In genomic region chr11:112824146-112824545, GRCm38 (mm10) we compare ENCODE assay signal across 26 mouse cellular contexts. TPM values are rescaled to one million over a fixed set of nuclear protein-coding genes. Genes with fewer than 3 reads are reported as not detected.
DNase-seq lines count a peak whose midpoint lies in the region; ATAC-seq lines count a peak whose summit lies in the region.
"Had no signal": no experiment of that assay in that cellular context is flagged by ENCODE, and none has a peak within 500 bp of the region (broad histone marks: within the 10 kb centered on the region; RNA-seq: fewer than 3 reads in every experiment).

No protein-coding gene starts in this region.

- 53% methylated on average over 3 of the region's 3 CpGs for WGBS in forebrain, embryonic 15.5 days

- peak; percentile 17 to 22 for DNase-seq in adrenal gland, postnatal 36 days
- DNase-seq in adrenal gland, adult 18-20 months (ENCODE audit: low spot score in 2 of 2) = no peak
- peak; percentile 29 for DNase-seq in layer of hippocampus, adult 9-11 months
- DNase-seq in layer of hippocampus, postnatal 10 days (ENCODE audit: low spot score in 2 of 2) = no peak
- peak; percentile 79 for DNase-seq in 3T3-L1 (ENCODE audit: low read depth, low spot score)
- DNase-seq in brain, adult 2 months (ENCODE audit: low read depth, low spot score) = peak; percentile 33
- DNase-seq: adrenal gland, adult 8-10 months; B cell, adult 2 months; cerebellum, adult 11-12 months; cerebellum, postnatal 25 days; gastrocnemius, adult 2 months; gastrocnemius, postnatal 25 days; kidney, adult 8-10 months had no signal

- no peak overlapping the region for H3K4me2 ChIP-seq in forebrain, embryonic 15.5 days (replicated peaks)
- H3K4me2 ChIP-seq: embryonic facial prominence, embryonic 12.5 days; forebrain, embryonic 13.5 days; heart, embryonic 12.5 days had no signal

- no peak overlapping the region for H3K9ac ChIP-seq in forebrain, embryonic 15.5 days (replicated peaks)
- H3K9ac ChIP-seq: embryonic facial prominence, embryonic 12.5 days; forebrain, embryonic 13.5 days; heart, embryonic 12.5 days had no signal

- no peak overlapping the region for H3K4me3 ChIP-seq in forebrain, embryonic 15.5 days
- H3K4me3 ChIP-seq: embryonic facial prominence, embryonic 12.5 days; forebrain, embryonic 13.5 days; gastrocnemius, adult 2 months; heart, embryonic 12.5 days had no signal

- no peaks in the 10 kb centered on the region for H3K4me1 ChIP-seq in forebrain, embryonic 15.5 days
- H3K4me1 ChIP-seq: embryonic facial prominence, embryonic 12.5 days; heart, embryonic 12.5 days had no signal

- no peak for ATAC-seq in forebrain, embryonic 15.5 days (replicated peaks)
- ATAC-seq in erythroid progenitor cell, adult 5-6 weeks (replicated peaks; ENCODE audit: low FRiP score, poor library complexity, severe bottlenecking) = no peak
- ATAC-seq: activated CD4-positive, CD25-positive, alpha-beta regulatory T cell, adult 4 months; CD4-positive, CD25-positive, alpha-beta regulatory T cell, adult 4 months; forebrain, embryonic 13.5 days; hindbrain, embryonic 16.5 days; inflammation-experienced regulatory T-cells, adult 6 months; intestine, postnatal 0 days; Patski had no signal

- no peak overlapping the region for H3K27ac ChIP-seq in forebrain, embryonic 15.5 days (replicated peaks)
- H3K27ac ChIP-seq: embryonic facial prominence, embryonic 12.5 days; forebrain, embryonic 13.5 days; gastrocnemius, adult 2 months had no signal

- H3K36me3 ChIP-seq in forebrain, embryonic 15.5 days = no peaks in the 10 kb centered on the region
- H3K36me3 ChIP-seq: embryonic facial prominence, embryonic 12.5 days; G1E; heart, embryonic 12.5 days had no signal

- no peaks in the 10 kb centered on the region for H3K27me3 ChIP-seq in forebrain, embryonic 15.5 days
- H3K27me3 ChIP-seq: embryonic facial prominence, embryonic 12.5 days; forebrain, embryonic 13.5 days; Patski had no signal

- H3K9me3 ChIP-seq in forebrain, embryonic 15.5 days = no peaks in the 10 kb centered on the region
- H3K9me3 ChIP-seq: embryonic facial prominence, embryonic 12.5 days; forebrain, embryonic 13.5 days; heart, embryonic 12.5 days had no signal

RNA-seq across cellular contexts. Expression of gene Sox9, which starts 42.1 kb away (rescaled TPM):
- total RNA-seq in adrenal gland, postnatal 36 days (2021) = 1 to 10 TPM; 1.1 to 1.9 TPM
- total RNA-seq in adrenal gland, adult 18-20 months (2021) = 1 to 10 TPM; 1.6 to 1.8 TPM
- total RNA-seq in layer of hippocampus, postnatal 10 days (2021) = 10 to 100 TPM; 27.7 to 30.2 TPM
- 66.6 and 70.4 TPM in 2 replicates for polyA plus RNA-seq in forebrain, embryonic 15.5 days (2015; fragmentation: Nextera tagmentation; extraction: Ambion mirVana)
- total RNA-seq in erythroid progenitor cell, adult 5-6 weeks (2015; ENCODE audit: low replicate concordance) = not detected in 2 replicates
- total RNA-seq in erythroid progenitor cell, adult 5-6 weeks (2017; ENCODE audit: low replicate concordance) = not detected in 2 replicates
- total RNA-seq: granulocyte monocyte progenitor cell, adult 5-6 weeks had no signal
- polyA plus RNA-seq: activated CD4-positive, CD25-positive, alpha-beta regulatory T cell, adult 4 months; CD4-positive, CD25-positive, alpha-beta regulatory T cell, adult 4 months; G1E; inflammation-experienced regulatory T-cells, adult 6 months had no signal

Comparison
In these comparisons a context has a peak if more than half of its experiments do, and no peak if none do; other contexts are left out.
1. DNase-seq: peak in adrenal gland, postnatal 36 days (2 of 2), layer of hippocampus, adult 9-11 months (single experiment), 3T3-L1 (single experiment) and brain, adult 2 months (single experiment); none in adrenal gland, adult 18-20 months (0 of 2) and layer of hippocampus, postnatal 10 days (0 of 2).
2. RNA of gene Sox9, which starts 42.1 kb away (total RNA-seq): 27.7 to 30.2 TPM in layer of hippocampus, postnatal 10 days; 1.1 to 1.9 TPM in adrenal gland, postnatal 36 days, 1.6 to 1.8 TPM in adrenal gland, adult 18-20 months and not detected in erythroid progenitor cell, adult 5-6 weeks; every median in the first group is over 10 times any median in the second.